Mouse (Mus musculus) adrenal gland, postnatal 36 days (tissue): ENCODE data around the gene Amhr2. TPM values are rescaled to one million over a fixed set of nuclear protein-coding genes. Genes with fewer than 3 reads are reported as not detected.

Experiments used
- DNase-seq, 2 experiments: peaks; one replicate each; pipeline ENCODE4 v3.0.0; 2021; ENCODE audit warnings: mixed read lengths in 1 of 2
- long read RNA-seq, 2 experiments: library from polyadenylated mRNA; stranded (forward); transcript quantifications; one replicate each; pipeline ENCODE4 v2.0.0; 2021; ENCODE audit warnings: borderline sequencing depth in 2 of 2
- total RNA-seq, 2 experiments: library from RNA; stranded (reverse); gene quantifications; 2 replicates each; pipeline ENCODE4 v1.2.3; 2021

The Amhr2 gene
- 1 to 10 TPM; 1.2 to 2.5 TPM for total RNA-seq
- long read RNA-seq, experiment 1, partial matches to known transcripts, result 4 of 4 reads
- long read RNA-seq, experiment 1, other reads (novel, unspliced or antisense), result 0 of 4 reads
- long read RNA-seq, experiment 2, partial matches to known transcripts, result 0 of 1 reads
- long read RNA-seq, experiment 2, other reads (novel, unspliced or antisense), result 1 of 1 reads

DNA sequence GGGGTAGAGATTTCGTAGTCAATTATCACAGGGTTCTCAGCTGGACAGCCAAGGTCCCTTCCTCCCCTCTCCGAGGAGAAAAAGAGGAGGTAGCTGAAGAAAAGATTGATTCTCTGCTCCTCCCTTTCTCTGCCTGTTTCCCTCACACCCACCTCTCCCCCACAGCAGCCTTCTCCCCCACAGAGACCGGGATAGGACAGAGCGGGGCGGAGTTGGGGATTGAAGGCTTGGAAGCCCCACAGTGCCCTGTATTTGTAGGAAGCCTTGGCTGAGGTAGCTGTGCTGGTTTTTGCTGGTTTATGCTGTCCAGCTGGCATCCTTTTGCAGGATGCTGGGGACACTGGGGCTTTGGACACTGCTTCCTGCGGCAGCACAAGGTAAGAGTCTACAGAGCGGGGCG is at the start of gene Amhr2:
TSS of gene Amhr2 (plus strand) at position 222 of the 400 bp plus-strand sequence.
- no peak for DNase-seq

GRCm38 (mm10) chr15:102398629-102399028 is 46.5 kb upstream of the Amhr2 start:
- peak; percentile 54 to 78 for DNase-seq

- DNase-seq, result peak; percentile 93 to 97
These were observed 45.6 kb upstream of the Amhr2 start for GRCm38 (mm10) chr15:102399229-102400221.

DNA sequence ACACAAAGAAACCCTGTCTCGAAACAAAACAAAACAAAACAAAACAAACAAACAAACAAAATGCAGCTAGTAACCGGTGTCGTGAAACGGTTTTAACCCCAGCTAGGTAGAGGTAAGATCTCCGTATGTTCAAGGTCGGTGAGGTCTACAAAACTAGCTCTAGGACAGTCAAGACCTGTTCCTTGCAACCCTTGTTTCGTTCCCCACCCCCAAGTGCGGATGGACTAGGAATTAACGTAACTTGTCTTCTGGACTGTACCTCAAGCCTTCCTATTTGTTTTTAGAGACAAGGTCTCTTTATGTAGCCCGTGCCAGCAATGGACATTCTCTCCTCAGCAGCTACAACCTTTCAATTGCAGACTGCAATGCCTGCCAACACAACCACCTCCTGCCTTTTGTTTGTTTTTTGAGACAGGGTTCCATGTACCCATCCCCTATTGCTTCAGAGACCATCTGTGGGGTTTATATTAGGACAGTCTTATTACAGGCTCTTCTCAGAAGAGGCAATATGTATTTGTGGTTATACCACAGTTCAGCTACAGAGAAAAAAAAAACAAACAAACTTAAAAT is 44.6 kb upstream of the Amhr2 start:
- no peak for DNase-seq

DNA sequence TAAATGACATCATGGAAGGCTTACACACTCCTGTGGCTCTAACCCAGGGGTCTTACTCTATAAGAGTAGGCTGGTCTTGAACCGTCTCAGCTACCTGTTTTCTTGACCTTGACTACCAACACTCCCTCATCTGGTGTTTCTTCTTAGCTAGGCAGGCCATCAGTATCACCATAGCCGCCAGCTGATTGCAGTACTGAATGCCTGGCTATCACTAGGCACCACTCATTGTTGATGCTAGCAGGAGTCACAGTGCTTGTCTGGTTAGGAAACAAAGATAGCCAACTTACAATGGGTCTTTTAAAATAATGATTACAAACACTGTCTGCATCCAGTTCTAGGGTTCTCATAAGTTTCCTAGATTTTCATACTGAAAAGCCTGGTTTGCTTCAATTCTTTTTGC is 43.9 kb upstream of the Amhr2 start:
- no peak for DNase-seq

DNA sequence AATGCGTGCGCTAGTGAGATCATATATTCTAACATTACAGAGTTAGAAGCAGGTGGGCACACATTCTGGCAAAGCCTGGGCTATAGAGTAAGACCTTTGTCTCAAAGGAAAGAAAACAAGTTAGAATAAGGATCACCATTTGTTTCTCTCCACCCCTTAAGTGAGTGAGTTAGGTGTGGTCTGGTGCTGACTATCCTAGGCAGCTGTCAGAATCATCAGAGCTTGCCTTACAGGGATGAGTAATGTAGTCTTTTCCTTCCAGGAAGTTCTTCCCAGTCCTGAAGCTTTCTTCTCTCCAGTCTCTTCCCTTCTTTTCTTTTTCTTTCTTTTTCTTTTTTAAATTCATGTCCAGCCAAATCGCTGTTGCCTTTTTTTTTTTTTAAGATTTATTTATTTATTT is 43.0 kb upstream of the Amhr2 start:
- no peak for DNase-seq

- DNase-seq, result no peak
These were observed 40.3 kb upstream of the Amhr2 start for GRCm38 (mm10) chr15:102404608-102405488.

DNA sequence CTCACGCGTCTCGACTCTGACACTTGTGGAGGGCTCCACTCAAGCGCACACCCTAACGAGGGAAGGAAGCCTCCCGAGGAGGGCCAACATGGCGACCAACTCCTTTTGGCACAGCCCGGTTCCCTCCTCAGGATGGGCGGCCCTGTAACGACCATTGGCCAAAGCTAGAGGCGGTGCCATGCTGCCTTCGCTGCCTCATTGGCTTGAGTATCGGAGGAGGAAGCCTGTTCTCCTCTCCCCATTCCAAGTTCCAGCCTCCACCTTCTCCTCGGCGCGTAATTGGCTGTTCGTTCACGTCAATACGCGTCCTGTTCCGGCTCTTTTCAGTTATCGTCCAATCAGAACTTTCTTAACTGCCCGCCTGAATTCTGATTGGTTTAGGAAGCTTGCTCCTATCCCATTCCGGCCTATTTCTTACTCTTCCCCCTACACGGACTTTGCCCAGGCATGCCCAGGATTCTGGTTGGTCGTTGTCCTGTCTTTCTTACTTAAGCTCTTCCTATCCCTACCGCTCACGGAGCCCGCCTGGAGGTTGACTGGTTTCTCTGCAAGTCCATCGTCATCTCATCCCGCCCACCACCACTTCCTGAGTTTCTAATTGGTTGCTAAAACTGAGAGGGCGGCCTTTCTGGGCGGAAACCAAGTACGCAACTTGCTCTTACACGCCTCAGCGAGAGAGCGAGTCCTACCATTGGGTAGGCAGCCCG is 39.5 kb upstream of the Amhr2 start, which contains the start of gene Sp1:
TSS of gene Sp1 (plus strand) at position 655 of the 707 bp plus-strand sequence.
- peak; percentile 98 for DNase-seq

- peak; percentile 91 to 95 for DNase-seq
These were observed 38.8 kb upstream of the Amhr2 start for GRCm38 (mm10) chr15:102406196-102406911.

- no peak for DNase-seq
These were observed 38.1 kb upstream of the Amhr2 start for GRCm38 (mm10) chr15:102406912-102407580.

DNA sequence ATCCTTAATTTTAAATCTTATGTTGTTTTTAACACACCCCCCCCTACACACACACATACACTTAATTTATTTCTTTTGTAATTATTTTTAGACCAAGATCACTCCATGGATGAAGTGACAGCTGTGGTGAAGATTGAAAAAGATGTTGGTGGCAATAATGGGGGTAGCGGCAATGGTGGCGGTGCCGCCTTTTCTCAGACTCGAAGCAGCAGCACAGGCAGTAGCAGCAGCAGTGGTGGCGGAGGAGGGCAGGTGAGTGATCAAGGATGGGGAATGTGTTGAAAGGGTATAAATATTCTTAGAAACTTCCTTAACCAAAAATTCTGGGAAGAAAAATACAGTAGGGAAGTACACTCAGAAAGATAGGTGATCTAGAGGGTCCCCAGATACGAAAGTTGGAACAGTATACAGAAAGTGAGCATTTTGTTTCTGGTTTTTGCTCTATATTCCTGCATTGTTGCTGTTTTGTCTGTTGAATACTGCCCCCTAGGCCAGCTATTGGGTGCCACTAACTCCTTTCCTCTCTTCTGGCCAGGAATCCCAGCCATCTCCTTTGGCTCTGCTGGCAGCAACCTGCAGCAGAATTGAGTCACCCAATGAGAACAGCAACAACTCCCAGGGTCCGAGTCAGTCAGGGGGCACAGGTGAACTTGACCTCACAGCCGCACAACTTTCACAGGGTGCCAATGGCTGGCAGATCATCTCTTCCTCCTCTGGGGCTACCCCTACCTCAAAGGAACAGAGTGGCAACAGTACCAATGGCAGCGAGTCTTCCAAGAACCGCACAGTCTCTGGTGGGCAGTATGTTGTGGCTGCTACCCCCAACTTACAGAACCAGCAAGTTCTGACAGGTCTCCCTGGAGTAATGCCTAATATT is 37.2 kb upstream of the Amhr2 start:
- no peak for DNase-seq

DNA sequence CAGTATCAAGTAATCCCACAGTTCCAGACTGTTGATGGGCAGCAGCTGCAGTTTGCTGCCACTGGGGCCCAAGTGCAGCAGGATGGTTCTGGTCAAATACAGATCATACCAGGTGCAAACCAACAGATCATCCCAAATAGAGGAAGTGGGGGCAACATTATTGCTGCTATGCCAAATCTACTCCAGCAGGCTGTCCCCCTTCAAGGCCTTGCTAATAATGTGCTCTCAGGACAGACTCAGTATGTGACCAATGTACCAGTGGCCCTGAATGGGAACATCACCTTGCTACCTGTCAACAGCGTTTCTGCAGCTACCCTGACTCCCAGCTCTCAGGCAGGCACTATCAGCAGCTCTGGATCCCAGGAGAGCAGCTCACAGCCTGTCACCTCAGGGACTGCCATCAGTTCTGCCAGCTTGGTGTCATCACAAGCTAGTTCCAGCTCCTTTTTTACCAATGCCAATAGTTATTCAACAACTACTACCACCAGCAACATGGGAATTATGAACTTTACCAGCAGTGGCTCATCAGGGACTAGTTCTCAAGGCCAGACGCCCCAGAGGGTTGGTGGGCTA is 36.5 kb upstream of the Amhr2 start:
- DNase-seq, result no peak

DNA sequence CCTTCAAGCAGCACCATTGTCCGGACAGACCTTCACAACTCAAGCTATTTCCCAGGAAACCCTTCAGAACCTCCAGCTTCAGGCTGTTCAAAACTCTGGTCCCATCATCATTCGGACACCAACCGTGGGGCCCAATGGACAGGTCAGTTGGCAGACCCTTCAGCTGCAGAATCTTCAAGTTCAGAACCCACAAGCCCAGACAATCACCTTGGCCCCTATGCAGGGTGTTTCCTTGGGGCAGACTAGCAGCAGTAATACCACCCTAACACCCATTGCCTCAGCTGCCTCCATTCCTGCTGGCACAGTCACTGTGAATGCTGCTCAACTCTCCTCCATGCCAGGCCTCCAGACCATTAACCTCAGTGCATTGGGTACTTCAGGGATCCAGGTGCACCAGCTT is 35.9 kb upstream of the Amhr2 start:
- no peak for DNase-seq

- no peak for DNase-seq
These were observed 34.1 kb upstream of the Amhr2 start for GRCm38 (mm10) chr15:102411077-102411476.

GRCm38 (mm10) chr15:102413687-102414086 is 31.5 kb upstream of the Amhr2 start:
- DNase-seq, result no peak

DNA sequence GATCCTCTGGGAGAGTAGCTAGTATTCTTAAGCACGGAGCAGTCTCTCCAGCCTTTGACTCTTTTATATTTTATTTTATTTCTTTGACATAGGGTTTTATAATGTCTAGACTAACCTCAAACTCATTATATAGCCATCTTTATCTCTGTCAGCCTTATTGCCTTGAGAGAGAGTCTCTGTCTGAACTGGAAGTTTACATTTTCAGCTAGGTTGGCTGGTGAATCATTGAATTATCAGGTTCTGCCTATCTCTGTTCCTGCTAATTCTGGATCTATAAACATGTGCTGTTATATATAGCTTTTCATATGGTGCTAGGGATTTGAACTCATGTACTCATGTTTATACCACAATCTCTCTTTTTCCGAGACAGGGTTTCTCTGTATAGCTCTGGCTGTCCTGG is 27.6 kb upstream of the Amhr2 start:
- no peak for DNase-seq

- DNase-seq, result no peak
These were observed 24.2 kb upstream of the Amhr2 start for GRCm38 (mm10) chr15:102420986-102421385.

DNA sequence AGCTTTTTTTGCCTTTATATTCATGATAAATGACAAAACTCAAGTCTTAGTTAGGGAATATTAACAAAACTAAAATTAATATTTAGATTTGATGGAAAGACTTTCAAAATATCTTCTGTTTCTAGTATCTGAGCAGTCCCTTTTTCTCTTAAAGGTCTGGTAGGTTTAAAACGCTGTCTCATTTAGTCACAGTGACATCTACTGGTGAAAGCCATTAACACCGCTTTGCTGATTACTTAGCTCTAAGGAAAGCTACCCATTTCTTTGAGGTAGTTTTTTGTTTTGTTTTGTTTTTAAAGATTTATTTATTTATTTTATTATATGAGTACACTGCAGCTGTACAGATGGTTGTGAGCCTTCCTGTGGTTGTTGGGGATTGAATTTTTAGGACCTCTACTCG is 23.7 kb upstream of the Amhr2 start:
- peak in 1 of 2 experiments; percentile 46 for DNase-seq
